Mouse (Mus musculus) kidney, embryonic 16.5 days (tissue): ENCODE measurements at regions not wholly inside any gene's neighbourhood (a gene's known extent, or its start where the extent isn't known, plus 50 kb on each side); places are given as distances from the start of the nearest gene placed in this dataset.

Experiments
- ATAC-seq: fragments of 200-750 bp; cut with Nextera tagmentation; 2 replicates; pipeline ENCODE4 v1.8.0; 2017; ENCODE audit warnings: moderate TSS enrichment; ENCODE audit not compliant: low FRiP score, low TSS enrichment
- H3K27ac ChIP-seq: fragments of 300-500 bp; sonication (generic); 2 replicates; pipeline ENCODE4 v1.5.1; 2014; ENCODE audit warnings: low read length
- H3K27me3 ChIP-seq: fragments of 300-500 bp; sonication (generic); 2 replicates; pipeline ENCODE4 v1.6.1; 2014; ENCODE audit warnings: low read length, control low read depth, mixed read lengths; ENCODE audit not compliant: insufficient read depth
- H3K36me3 ChIP-seq: fragments of 300-500 bp; sonication (generic); 2 replicates; pipeline ENCODE4 v1.6.1; 2014; ENCODE audit warnings: low read length, control low read depth, mixed read lengths; ENCODE audit not compliant: insufficient read depth
- H3K4me1 ChIP-seq: fragments of 300-500 bp; sonication (generic); 2 replicates; pipeline ENCODE4 v1.6.1; 2014; ENCODE audit warnings: low read length, control low read depth, mixed read lengths; ENCODE audit not compliant: insufficient read depth
- H3K4me2 ChIP-seq: fragments of 300-500 bp; sonication (generic); replicated peaks from 2 replicates; pipeline ENCODE4 v1.6.1; 2014; ENCODE audit warnings: low read depth, low read length
- H3K4me3 ChIP-seq: fragments of 300-500 bp; sonication (generic); 2 replicates; pipeline ENCODE4 v1.5.1; 2014; ENCODE audit warnings: mild to moderate bottlenecking, low read length
- H3K9ac ChIP-seq: fragments of 300-500 bp; sonication (generic); replicated peaks from 2 replicates; pipeline ENCODE4 v1.6.1; 2014; ENCODE audit warnings: low read length
- H3K9me3 ChIP-seq: fragments of 300-500 bp; sonication (generic); 2 replicates; pipeline ENCODE4 v1.6.1; 2016; ENCODE audit warnings: low read length, control low read depth
- WGBS: fragments of 180-500 bp; shearing (Covaris S2); extraction: QIAGEN DNeasy Blood & Tissue Kit; methylation state at CpG from one replicate; pipeline ENCODE4 v1.1.7; 2014; 5-methylcytosine and 5-hydroxymethylcytosine counted together

DNA sequence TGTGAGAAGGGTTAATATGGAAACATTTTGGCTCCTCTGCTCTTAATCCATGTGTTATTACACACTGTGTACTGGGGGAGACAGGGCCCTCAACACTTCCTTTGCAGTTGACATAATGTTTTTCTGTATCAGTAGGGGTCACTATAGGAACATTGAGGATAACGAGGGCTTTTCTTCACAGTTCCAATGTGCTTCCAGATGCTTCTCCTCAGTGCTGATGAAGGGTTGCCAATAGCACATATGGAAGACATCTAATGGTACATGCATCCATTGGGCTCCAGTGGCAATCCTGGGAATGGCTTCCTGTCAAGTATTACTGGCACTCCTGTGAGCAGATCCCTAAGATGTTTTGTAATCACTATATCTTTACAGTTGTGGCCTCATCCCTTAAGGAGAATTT, 62.1 kb downstream of the Naa11 start:
- H3K36me3 ChIP-seq, result no peaks in the 10 kb centered on the region
- H3K4me2 ChIP-seq, result no peak overlapping the region
- no peak overlapping the region for H3K9ac ChIP-seq
- WGBS, result 32% methylated on average over 1 of the region's 1 CpGs
- H3K27ac ChIP-seq, result no peak overlapping the region
- H3K4me3 ChIP-seq, result no peak overlapping the region
- no peaks in the 10 kb centered on the region for H3K9me3 ChIP-seq
- no peaks in the 10 kb centered on the region for H3K27me3 ChIP-seq
- no peaks in the 10 kb centered on the region for H3K4me1 ChIP-seq
- ATAC-seq, result no peak; the same call in 1 of the 2 replicates

DNA sequence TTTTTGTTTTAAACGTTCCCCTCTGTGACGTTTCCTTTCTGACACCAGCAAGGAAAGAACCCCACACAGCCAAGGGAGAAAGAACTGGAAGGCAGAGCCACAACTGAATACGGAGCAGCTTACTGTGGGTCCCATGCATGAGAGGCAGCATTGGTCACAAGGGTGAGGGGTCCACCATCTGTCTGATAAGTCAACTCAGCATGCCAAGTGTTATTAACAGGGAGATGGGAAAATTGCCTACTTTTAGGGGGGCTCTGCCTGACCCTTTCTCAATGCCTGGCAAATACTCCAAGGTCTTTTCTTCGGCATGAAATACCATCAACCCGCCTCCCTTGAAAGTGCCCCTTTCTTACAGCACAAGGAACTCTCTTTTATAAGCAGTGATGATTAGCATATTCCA, 66.3 kb downstream of the Naa11 start:
- H3K4me3 ChIP-seq, result no peak overlapping the region
- no peaks in the 10 kb centered on the region for H3K9me3 ChIP-seq
- no peaks in the 10 kb centered on the region for H3K4me1 ChIP-seq
- no peaks in the 10 kb centered on the region for H3K36me3 ChIP-seq
- H3K4me2 ChIP-seq, result no peak overlapping the region
- no peak overlapping the region for H3K27ac ChIP-seq
- WGBS, result 77% methylated on average over 5 of the region's 5 CpGs
- ATAC-seq, result no peak
- no peak overlapping the region for H3K9ac ChIP-seq
- H3K27me3 ChIP-seq, result no peaks in the 10 kb centered on the region

DNA sequence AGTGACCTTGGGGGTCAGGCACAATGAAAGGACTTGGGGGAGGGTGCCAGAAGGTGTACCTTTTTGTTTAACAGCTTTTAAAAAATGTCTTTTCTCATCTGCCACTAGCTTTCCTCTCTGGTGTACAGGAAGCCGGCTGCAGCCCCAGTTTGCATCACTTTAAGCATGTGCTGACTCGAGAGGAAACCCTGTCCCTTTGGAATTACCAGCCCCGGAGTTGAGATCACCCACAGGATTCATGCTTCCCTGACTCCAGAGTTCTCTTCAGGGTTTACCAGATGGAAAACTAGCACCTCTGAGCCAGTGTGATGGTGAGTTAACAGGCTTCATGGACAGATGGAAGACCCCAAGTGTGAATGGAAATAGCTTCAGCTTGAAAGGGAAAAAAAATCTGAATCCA, 68.3 kb downstream of the Naa11 start:
- Histone ChIP-seq H3K27me3 (no peaks in the 10 kb centered on the region), H3K36me3 (no peaks in the 10 kb centered on the region), H3K27ac (no peak overlapping the region), H3K4me2 (no peak overlapping the region), H3K4me3 (no peak overlapping the region), H3K4me1 (no peaks in the 10 kb centered on the region), H3K9ac (no peak overlapping the region), H3K9me3 (no peaks in the 10 kb centered on the region)
- WGBS, result 57% methylated on average over 3 of the region's 3 CpGs
- ATAC-seq, result no peak

DNA sequence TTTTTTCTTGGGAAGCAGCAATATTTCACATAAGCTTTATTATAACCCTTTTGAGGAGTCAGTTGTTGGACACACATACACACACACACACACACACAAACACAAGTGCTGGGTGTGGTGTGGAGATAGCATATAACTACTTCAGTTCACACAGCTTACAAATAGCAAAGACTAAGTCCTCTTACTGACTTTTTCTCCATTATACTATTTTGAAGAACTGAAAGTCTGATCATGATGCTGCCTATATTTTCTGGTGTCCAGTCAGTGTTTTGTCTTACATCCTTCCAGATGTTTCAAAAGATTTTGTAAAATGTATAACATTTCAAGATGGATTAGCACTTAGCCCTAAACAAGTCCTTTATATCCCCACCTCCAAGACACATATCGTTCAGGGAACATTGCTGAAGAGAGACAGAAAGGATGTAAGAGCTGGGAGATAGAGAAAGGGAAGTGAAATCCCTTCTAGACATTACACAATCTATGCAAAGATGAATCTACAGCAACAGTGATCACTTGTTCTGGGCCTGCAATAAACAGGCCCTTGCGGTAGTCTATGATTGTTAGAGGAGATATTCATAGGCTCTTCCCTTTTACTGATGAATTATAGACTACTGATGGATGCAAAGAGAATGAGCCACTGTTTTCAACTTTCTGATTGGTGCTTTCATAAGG, 72.2 kb downstream of the Naa11 start:
- Histone ChIP-seq H3K27ac (no peak overlapping the region), H3K9me3 (no peaks in the 10 kb centered on the region), H3K4me2 (no peak overlapping the region), H3K4me3 (no peak overlapping the region), H3K27me3 (no peaks in the 10 kb centered on the region), H3K36me3 (no peaks in the 10 kb centered on the region), H3K9ac (no peak overlapping the region), H3K4me1 (no peaks in the 10 kb centered on the region)
- ATAC-seq, result no peak
- 89% methylated on average over 2 of the region's 2 CpGs for WGBS

DNA sequence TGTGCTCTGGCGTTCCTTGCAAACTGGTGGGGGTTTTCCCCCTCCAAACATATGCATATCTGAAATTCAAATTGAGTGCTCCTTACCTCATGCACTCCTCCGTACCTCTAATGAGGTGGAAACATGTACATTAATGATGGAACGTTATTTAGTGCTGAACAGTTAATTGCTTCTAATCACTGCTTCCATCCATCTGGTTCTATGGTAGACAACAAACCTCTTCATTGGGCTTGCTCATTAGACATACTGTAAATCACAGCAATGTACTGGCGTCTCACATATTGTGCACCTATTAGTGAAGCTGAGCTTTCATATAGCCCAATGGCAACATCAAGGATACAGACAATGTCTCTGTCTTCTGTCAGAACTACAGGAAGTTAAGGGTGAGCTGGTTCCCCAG, 85.3 kb downstream of the Naa11 start:
- Histone ChIP-seq H3K4me3 (no peak overlapping the region), H3K9ac (no peak overlapping the region), H3K27me3 (no peaks in the 10 kb centered on the region), H3K36me3 (no peaks in the 10 kb centered on the region), H3K27ac (no peak overlapping the region), H3K4me1 (no peaks in the 10 kb centered on the region), H3K9me3 (no peaks in the 10 kb centered on the region), H3K4me2 (no peak overlapping the region)
- 85% methylated on average over 4 of the region's 4 CpGs for WGBS
- no peak for ATAC-seq

DNA sequence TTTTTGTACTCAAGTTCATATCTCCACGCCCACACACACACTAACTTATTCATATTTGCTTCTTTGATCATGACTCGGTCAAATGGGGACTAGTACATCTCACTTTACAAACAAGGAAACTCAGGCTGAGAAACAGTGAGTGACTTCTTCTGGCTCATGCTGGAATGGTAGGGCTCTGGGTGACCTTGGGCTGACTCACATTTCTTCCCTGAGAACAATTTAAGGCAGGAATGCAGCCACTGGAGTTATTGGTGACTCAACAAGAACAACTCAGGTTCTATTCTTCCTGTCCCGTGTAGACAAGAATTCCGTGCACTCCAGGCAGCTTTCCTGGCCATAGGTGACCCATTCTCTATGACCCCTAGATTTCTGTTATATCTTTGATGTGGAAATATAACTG, 87.3 kb downstream of the Naa11 start:
- H3K27me3 ChIP-seq, result no peaks in the 10 kb centered on the region
- WGBS, result 79% methylated on average over 4 of the region's 4 CpGs
- no peak for ATAC-seq

DNA sequence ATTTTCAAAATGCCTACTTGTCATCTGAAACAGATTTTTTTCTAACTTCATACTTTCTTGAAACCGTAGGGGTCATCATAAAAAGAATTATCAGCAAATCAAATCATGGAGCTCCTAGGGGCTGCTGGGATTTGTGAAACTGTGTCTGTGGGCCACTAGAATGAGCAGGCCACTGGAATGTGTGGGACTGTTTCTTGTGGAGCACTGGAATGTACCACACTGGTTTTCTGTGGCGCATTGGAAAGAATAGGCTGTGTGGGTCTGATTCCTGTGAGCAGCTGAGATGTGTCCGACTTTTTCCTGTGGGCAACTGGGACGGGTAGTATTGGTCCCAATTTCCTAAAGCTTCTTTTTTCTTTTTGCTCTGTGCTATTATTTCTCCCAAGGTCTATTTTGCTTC, 90.6 kb downstream of the Naa11 start:
- no peak overlapping the region for H3K27ac ChIP-seq
- no peaks in the 10 kb centered on the region for H3K4me1 ChIP-seq
- H3K9me3 ChIP-seq, result no peaks in the 10 kb centered on the region
- ATAC-seq, result no peak
- H3K36me3 ChIP-seq, result no peaks in the 10 kb centered on the region
- no peaks in the 10 kb centered on the region for H3K27me3 ChIP-seq
- H3K9ac ChIP-seq, result no peak overlapping the region
- H3K4me3 ChIP-seq, result no peak overlapping the region
- H3K4me2 ChIP-seq, result no peak overlapping the region
- 80% methylated on average over 4 of the region's 4 CpGs for WGBS

More for the DNA sequence above, 87.3 kb downstream of the Naa11 start:
- Histone ChIP-seq H3K4me2 (no peak overlapping the region), H3K4me3 (no peak overlapping the region), H3K27ac (no peak overlapping the region), H3K9ac (no peak overlapping the region), H3K36me3 (no peaks in the 10 kb centered on the region), H3K4me1 (no peaks in the 10 kb centered on the region), H3K9me3 (no peaks in the 10 kb centered on the region)

DNA sequence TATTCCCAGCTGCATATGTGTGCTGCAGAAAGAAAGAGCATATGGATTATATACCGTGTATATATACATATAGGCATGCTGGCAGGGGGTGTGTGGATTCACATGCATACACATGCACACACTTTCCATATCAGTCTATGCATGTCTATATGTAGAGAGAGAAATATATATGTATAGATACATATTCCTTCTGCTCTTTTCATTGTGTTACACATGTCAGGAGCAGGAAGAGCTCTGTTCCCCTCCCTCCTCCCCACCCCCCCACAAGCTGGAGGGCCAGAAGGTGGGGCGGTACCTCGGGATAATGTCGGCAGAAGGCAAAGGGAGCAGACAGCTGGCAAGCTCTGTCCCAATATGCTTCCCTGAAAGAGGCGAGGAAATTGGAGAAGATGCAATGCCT, 91.3 kb downstream of the Naa11 start:
- WGBS, result 52% methylated on average over 5 of the region's 5 CpGs
- H3K9ac ChIP-seq, result no peak overlapping the region
- ATAC-seq, result no peak

DNA sequence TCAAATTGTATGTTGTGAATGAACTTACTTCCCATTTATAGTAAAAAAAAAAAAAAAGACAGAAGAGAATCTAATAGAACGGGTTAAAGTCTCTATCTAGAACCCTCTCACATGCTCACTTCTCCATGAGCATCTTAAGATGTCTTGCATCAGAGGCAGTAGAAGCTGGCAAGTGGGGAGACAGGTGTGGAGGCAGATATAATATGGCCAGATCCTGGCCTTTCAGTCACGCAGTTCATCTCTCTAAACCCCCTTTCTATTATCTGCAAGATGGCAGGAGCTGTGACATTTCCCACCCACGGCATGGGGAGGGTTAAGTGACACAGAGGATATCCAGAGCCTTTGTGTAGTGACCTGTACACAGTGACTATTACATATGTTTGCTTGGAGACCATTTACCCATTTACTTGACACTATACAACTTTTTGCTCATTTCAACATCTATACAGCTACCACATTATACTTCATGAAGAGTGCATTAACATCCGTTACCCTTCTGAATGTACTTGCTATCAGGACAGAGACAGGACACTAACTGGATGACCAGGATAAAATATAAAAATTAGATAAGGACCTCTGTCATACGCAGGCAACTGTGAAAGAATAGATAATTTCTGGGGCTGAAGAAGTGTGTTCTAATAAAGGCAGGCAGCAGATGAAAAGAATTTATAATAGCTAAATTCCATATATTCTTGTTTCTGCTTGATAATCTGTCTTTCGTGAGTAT, 91.9 kb downstream of the Naa11 start:
- Histone ChIP-seq H3K4me1 (no peaks in the 10 kb centered on the region), H3K27ac (no peak overlapping the region), H3K27me3 (no peaks in the 10 kb centered on the region), H3K9me3 (no peaks in the 10 kb centered on the region), H3K4me3 (no peak overlapping the region), H3K36me3 (no peaks in the 10 kb centered on the region), H3K9ac (no peak overlapping the region), H3K4me2 (no peak overlapping the region)
- WGBS, result 90% methylated on average over 6 of the region's 6 CpGs
- ATAC-seq, result no peak

More for the DNA sequence above, 91.3 kb downstream of the Naa11 start:
- H3K4me2 ChIP-seq, result no peak overlapping the region
- H3K27ac ChIP-seq, result no peak overlapping the region
- H3K36me3 ChIP-seq, result no peaks in the 10 kb centered on the region
- no peaks in the 10 kb centered on the region for H3K27me3 ChIP-seq
- no peaks in the 10 kb centered on the region for H3K9me3 ChIP-seq
- H3K4me3 ChIP-seq, result no peak overlapping the region
- no peaks in the 10 kb centered on the region for H3K4me1 ChIP-seq

DNA sequence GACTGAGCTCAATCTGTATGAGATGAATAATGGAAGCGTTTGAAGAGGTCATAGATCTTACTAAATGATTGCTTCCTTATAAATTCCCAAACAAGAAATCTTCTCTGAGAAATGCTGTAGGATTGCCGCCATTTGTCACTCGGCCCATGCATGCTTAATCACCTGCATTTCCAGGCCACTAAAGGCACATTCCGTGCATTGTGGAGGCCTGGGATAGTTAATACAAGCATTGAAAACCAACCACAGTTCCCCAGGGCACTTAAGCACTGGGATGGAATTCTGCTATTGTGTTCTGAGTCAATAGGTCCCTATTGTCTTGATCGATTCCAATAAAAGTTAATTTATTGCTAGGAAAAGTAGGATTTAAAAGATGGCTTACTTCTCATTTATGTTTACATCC, 92.5 kb downstream of the Naa11 start:
- no peak overlapping the region for H3K27ac ChIP-seq
- H3K36me3 ChIP-seq, result no peaks in the 10 kb centered on the region
- no peak overlapping the region for H3K9ac ChIP-seq
- no peaks in the 10 kb centered on the region for H3K4me1 ChIP-seq
- H3K9me3 ChIP-seq, result no peaks in the 10 kb centered on the region
- no peaks in the 10 kb centered on the region for H3K27me3 ChIP-seq
- H3K4me3 ChIP-seq, result no peak overlapping the region
- 75% methylated on average over 5 of the region's 5 CpGs for WGBS
- ATAC-seq, result no peak
- no peak overlapping the region for H3K4me2 ChIP-seq
